Mouse (Mus musculus) naive thymus-derived CD4-positive, alpha-beta T cell, adult 2 months (primary cell): ENCODE results near the gene Aldoc.

Source experiments
- DNase-seq: peaks from one replicate; pipeline ENCODE4 v3.0.0-alpha.2; 2011; ENCODE audit warnings: low read depth

Gene Aldoc

GRCm38 (mm10) chr11:78332676-78333075 lies 9.9 kb downstream of the Aldoc start:
- DNase-seq = no peak

GRCm38 (mm10) chr11:78333992-78334391 lies 11.2 kb downstream of the Aldoc start:
- no peak for DNase-seq

- no peak for DNase-seq
Measured at GRCm38 (mm10) chr11:78337040-78337439, 14.3 kb downstream of the Aldoc start.

- DNase-seq = no peak
Measured at GRCm38 (mm10) chr11:78341702-78342101, 18.9 kb downstream of the Aldoc start.

GRCm38 (mm10) chr11:78343381-78344327 lies 20.9 kb downstream of the Aldoc start, which contains the start of gene Unc119:
Unc119 (plus strand) TSS chr11:78343482.
- peak; percentile 75 for DNase-seq

- no peak for DNase-seq
Measured at GRCm38 (mm10) chr11:78344328-78344889, 21.6 kb downstream of the Aldoc start.

- DNase-seq = no peak
Measured at GRCm38 (mm10) chr11:78344890-78345715, 22.3 kb downstream of the Aldoc start.

GRCm38 (mm10) chr11:78345801-78346200 lies 23.0 kb downstream of the Aldoc start:
- DNase-seq = peak; percentile 58

- no peak for DNase-seq
Measured at GRCm38 (mm10) chr11:78346326-78347069, 23.7 kb downstream of the Aldoc start.

GRCm38 (mm10) chr11:78347070-78347754 lies 24.4 kb downstream of the Aldoc start:
- peak; percentile 83 for DNase-seq

- DNase-seq = no peak
Measured at GRCm38 (mm10) chr11:78347908-78348307, 25.1 kb downstream of the Aldoc start.

GRCm38 (mm10) chr11:78348474-78348873 lies 25.7 kb downstream of the Aldoc start:
- DNase-seq = no peak

- no peak for DNase-seq
Measured at GRCm38 (mm10) chr11:78349441-78350358, 26.9 kb downstream of the Aldoc start.

GRCm38 (mm10) chr11:78353081-78353480 lies 30.3 kb downstream of the Aldoc start:
- DNase-seq = no peak

GRCm38 (mm10) chr11:78354905-78355304 lies 32.1 kb downstream of the Aldoc start:
- DNase-seq = no peak

GRCm38 (mm10) chr11:78355471-78356238 lies 32.9 kb downstream of the Aldoc start:
- DNase-seq = peak; percentile 82

GRCm38 (mm10) chr11:78358330-78359007 lies 35.7 kb downstream of the Aldoc start:
- DNase-seq = peak; percentile 66

- peak; percentile 88 for DNase-seq
Measured at GRCm38 (mm10) chr11:78360125-78360788, 37.5 kb downstream of the Aldoc start.
